Mouse (Mus musculus): ENCODE measurements around the gene Sec14l1. TPM values are rescaled to one million over a fixed set of nuclear protein-coding genes. Genes with fewer than 3 reads are reported as not detected.

Gene Sec14l1
- polyA plus RNA-seq, 1 experiment from 2014 or later = 67.2 TPM

GRCm38 (mm10) chr11:117091406-117091805 lies 23.6 kb upstream of the Sec14l1 start:
- no peak overlapping the region for H3K27ac ChIP-seq
- peaks cover 3% of the 10 kb centered on the region; the same call in 1 of the 2 replicates for H3K27me3 ChIP-seq
- H3K4me2 ChIP-seq = peak overlapping the region; percentile 19; the same call in 1 of the 2 replicates
- 66% methylated on average over 4 of the region's 4 CpGs for WGBS
- no peaks in the 10 kb centered on the region for H3K9me3 ChIP-seq
- ATAC-seq (ENCODE audit: low FRiP score) = no peak
- H3K9ac ChIP-seq = no peak overlapping the region
- no peaks in the 10 kb centered on the region for H3K36me3 ChIP-seq (replicated peaks)
- H3K4me1 ChIP-seq = peaks cover 21% of the 10 kb centered on the region
- H3K4me3 ChIP-seq (replicated peaks) = no peak overlapping the region

GRCm38 (mm10) chr11:117091845-117092244 lies 23.1 kb upstream of the Sec14l1 start:
- Histone ChIP-seq H3K27me3 (peaks cover 3% of the 10 kb centered on the region; the same call in 1 of the 2 replicates), H3K4me2 (peak overlapping the region; percentile 19), H3K36me3 (replicated peaks) (no peaks in the 10 kb centered on the region), H3K9me3 (no peaks in the 10 kb centered on the region), H3K9ac (no peak overlapping the region), H3K4me1 (peaks cover 21% of the 10 kb centered on the region), H3K4me3 (replicated peaks) (no peak overlapping the region), H3K27ac (no peak overlapping the region)
- no peak for ATAC-seq (ENCODE audit: low FRiP score)
- WGBS = 10% methylated on average over 22 of the region's 22 CpGs

GRCm38 (mm10) chr11:117092711-117093110 lies 22.3 kb upstream of the Sec14l1 start:
- Histone ChIP-seq H3K9ac (no peak overlapping the region), H3K4me2 (no peak overlapping the region), H3K27ac (no peak overlapping the region), H3K4me3 (replicated peaks) (no peak overlapping the region), H3K4me1 (peaks cover 21% of the 10 kb centered on the region), H3K36me3 (replicated peaks) (no peaks in the 10 kb centered on the region), H3K27me3 (peaks cover 3% of the 10 kb centered on the region; the same call in 1 of the 2 replicates), H3K9me3 (no peaks in the 10 kb centered on the region)
- ATAC-seq (ENCODE audit: low FRiP score) = no peak
- 28% methylated on average over 8 of the region's 8 CpGs for WGBS

GRCm38 (mm10) chr11:117093900-117094552 lies 20.9 kb upstream of the Sec14l1 start:
- no peak overlapping the region for H3K27ac ChIP-seq
- peaks cover 3% of the 10 kb centered on the region; the same call in 1 of the 2 replicates for H3K27me3 ChIP-seq
- H3K9ac ChIP-seq = no peak overlapping the region
- H3K4me2 ChIP-seq = no peak overlapping the region
- 81% methylated on average over 5 of the region's 5 CpGs for WGBS
- no peaks in the 10 kb centered on the region for H3K36me3 ChIP-seq (replicated peaks)
- no peaks in the 10 kb centered on the region for H3K9me3 ChIP-seq
- H3K4me1 ChIP-seq = peaks cover 21% of the 10 kb centered on the region
- no peak overlapping the region for H3K4me3 ChIP-seq (replicated peaks)
- ATAC-seq (ENCODE audit: low FRiP score) = no peak

GRCm38 (mm10) chr11:117094646-117095045 lies 20.3 kb upstream of the Sec14l1 start:
- WGBS = 93% methylated on average over 9 of the region's 9 CpGs
- Histone ChIP-seq H3K36me3 (replicated peaks) (no peaks in the 10 kb centered on the region), H3K27me3 (peaks cover 3% of the 10 kb centered on the region; the same call in 1 of the 2 replicates), H3K4me1 (peaks cover 18% of the 10 kb centered on the region), H3K27ac (no peak overlapping the region), H3K9ac (no peak overlapping the region), H3K4me2 (no peak overlapping the region), H3K4me3 (replicated peaks) (no peak overlapping the region), H3K9me3 (no peaks in the 10 kb centered on the region)
- ATAC-seq (ENCODE audit: low FRiP score) = no peak

GRCm38 (mm10) chr11:117097021-117097420 lies 17.9 kb upstream of the Sec14l1 start:
- Histone ChIP-seq H3K4me2 (no peak overlapping the region), H3K27ac (no peak overlapping the region), H3K4me3 (replicated peaks) (no peak overlapping the region), H3K9me3 (no peaks in the 10 kb centered on the region), H3K4me1 (peaks cover 19% of the 10 kb centered on the region), H3K36me3 (replicated peaks) (no peaks in the 10 kb centered on the region), H3K9ac (no peak overlapping the region), H3K27me3 (peaks cover 3% of the 10 kb centered on the region; the same call in 1 of the 2 replicates)
- WGBS = 66% methylated on average over 9 of the region's 9 CpGs
- no peak for ATAC-seq (ENCODE audit: low FRiP score)

- Histone ChIP-seq H3K9ac (no peak overlapping the region), H3K4me2 (no peak overlapping the region), H3K4me3 (replicated peaks) (no peak overlapping the region), H3K4me1 (peaks cover 10% of the 10 kb centered on the region), H3K27ac (no peak overlapping the region), H3K9me3 (no peaks in the 10 kb centered on the region), H3K27me3 (0 out of 2 replicates have a peak, but pooled peaks cover 3% of the 10 kb centered on the region), H3K36me3 (replicated peaks) (no peaks in the 10 kb centered on the region)
- ATAC-seq (ENCODE audit: low FRiP score) = no peak
- WGBS = 75% methylated on average over 5 of the region's 5 CpGs
These were observed 16.8 kb upstream of the Sec14l1 start for GRCm38 (mm10) chr11:117098155-117098554.

GRCm38 (mm10) chr11:117098784-117099183 lies 16.2 kb upstream of the Sec14l1 start:
- no peak for ATAC-seq (ENCODE audit: low FRiP score)
- WGBS = 81% methylated on average over 3 of the region's 3 CpGs
- Histone ChIP-seq H3K27ac (no peak overlapping the region), H3K27me3 (no peaks in the 10 kb centered on the region), H3K4me3 (replicated peaks) (no peak overlapping the region), H3K9me3 (no peaks in the 10 kb centered on the region), H3K36me3 (replicated peaks) (no peaks in the 10 kb centered on the region), H3K4me1 (peaks cover 10% of the 10 kb centered on the region), H3K9ac (no peak overlapping the region), H3K4me2 (no peak overlapping the region)

- Histone ChIP-seq H3K27ac (no peak overlapping the region), H3K9ac (no peak overlapping the region), H3K27me3 (no peaks in the 10 kb centered on the region), H3K4me3 (replicated peaks) (no peak overlapping the region), H3K36me3 (replicated peaks) (no peaks in the 10 kb centered on the region), H3K4me1 (peaks cover 10% of the 10 kb centered on the region), H3K9me3 (no peaks in the 10 kb centered on the region), H3K4me2 (no peak overlapping the region)
- ATAC-seq (ENCODE audit: low FRiP score) = no peak
- 56% methylated on average over 2 of the region's 2 CpGs for WGBS
These were observed 15.6 kb upstream of the Sec14l1 start for GRCm38 (mm10) chr11:117099372-117099771.

- peak overlapping the region; percentile 16 for H3K27ac ChIP-seq
These were observed 13.5 kb upstream of the Sec14l1 start for GRCm38 (mm10) chr11:117101351-117101921.

GRCm38 (mm10) chr11:117101925-117102717 lies 12.8 kb upstream of the Sec14l1 start:
- Histone ChIP-seq H3K4me2 (no peak overlapping the region), H3K27ac (peak overlapping the region; percentile 16; the same call in 1 of the 2 replicates), H3K9ac (no peak overlapping the region), H3K4me1 (peaks cover 20% of the 10 kb centered on the region), H3K27me3 (no peaks in the 10 kb centered on the region), H3K4me3 (replicated peaks) (no peak overlapping the region), H3K36me3 (replicated peaks) (no peaks in the 10 kb centered on the region), H3K9me3 (no peaks in the 10 kb centered on the region)
- WGBS = 83% methylated on average over 14 of the region's 14 CpGs
- no peak for ATAC-seq (ENCODE audit: low FRiP score)

More at GRCm38 (mm10) chr11:117101351-117101921, 13.5 kb upstream of the Sec14l1 start:
- WGBS = 61% methylated on average over 8 of the region's 8 CpGs
- Histone ChIP-seq H3K9me3 (no peaks in the 10 kb centered on the region), H3K4me3 (replicated peaks) (no peak overlapping the region), H3K9ac (no peak overlapping the region), H3K36me3 (replicated peaks) (no peaks in the 10 kb centered on the region), H3K27me3 (no peaks in the 10 kb centered on the region), H3K4me1 (peaks cover 13% of the 10 kb centered on the region), H3K4me2 (no peak overlapping the region)
- ATAC-seq (ENCODE audit: low FRiP score) = no peak

- peaks cover 25% of the 10 kb centered on the region for H3K4me1 ChIP-seq
- no peak overlapping the region for H3K9ac ChIP-seq
- no peak for ATAC-seq (ENCODE audit: low FRiP score)
These were observed 11.4 kb upstream of the Sec14l1 start for GRCm38 (mm10) chr11:117103523-117103922.

More at GRCm38 (mm10) chr11:117103523-117103922, 11.4 kb upstream of the Sec14l1 start:
- H3K4me2 ChIP-seq = no peak overlapping the region
- H3K36me3 ChIP-seq (replicated peaks) = no peaks in the 10 kb centered on the region
- 92% methylated on average over 10 of the region's 10 CpGs for WGBS
- no peak overlapping the region for H3K4me3 ChIP-seq (replicated peaks)
- H3K9me3 ChIP-seq = no peaks in the 10 kb centered on the region
- no peaks in the 10 kb centered on the region for H3K27me3 ChIP-seq
- H3K27ac ChIP-seq = no peak overlapping the region
